Mouse (Mus musculus) kidney, postnatal 10 days (tissue): ENCODE results near the gene Gm10447.

Experiments
- DNase-seq: peaks from one replicate; pipeline ENCODE4 v3.0.0; 2021; ENCODE audit warnings: mixed read lengths

The Gm10447 gene

DNA sequence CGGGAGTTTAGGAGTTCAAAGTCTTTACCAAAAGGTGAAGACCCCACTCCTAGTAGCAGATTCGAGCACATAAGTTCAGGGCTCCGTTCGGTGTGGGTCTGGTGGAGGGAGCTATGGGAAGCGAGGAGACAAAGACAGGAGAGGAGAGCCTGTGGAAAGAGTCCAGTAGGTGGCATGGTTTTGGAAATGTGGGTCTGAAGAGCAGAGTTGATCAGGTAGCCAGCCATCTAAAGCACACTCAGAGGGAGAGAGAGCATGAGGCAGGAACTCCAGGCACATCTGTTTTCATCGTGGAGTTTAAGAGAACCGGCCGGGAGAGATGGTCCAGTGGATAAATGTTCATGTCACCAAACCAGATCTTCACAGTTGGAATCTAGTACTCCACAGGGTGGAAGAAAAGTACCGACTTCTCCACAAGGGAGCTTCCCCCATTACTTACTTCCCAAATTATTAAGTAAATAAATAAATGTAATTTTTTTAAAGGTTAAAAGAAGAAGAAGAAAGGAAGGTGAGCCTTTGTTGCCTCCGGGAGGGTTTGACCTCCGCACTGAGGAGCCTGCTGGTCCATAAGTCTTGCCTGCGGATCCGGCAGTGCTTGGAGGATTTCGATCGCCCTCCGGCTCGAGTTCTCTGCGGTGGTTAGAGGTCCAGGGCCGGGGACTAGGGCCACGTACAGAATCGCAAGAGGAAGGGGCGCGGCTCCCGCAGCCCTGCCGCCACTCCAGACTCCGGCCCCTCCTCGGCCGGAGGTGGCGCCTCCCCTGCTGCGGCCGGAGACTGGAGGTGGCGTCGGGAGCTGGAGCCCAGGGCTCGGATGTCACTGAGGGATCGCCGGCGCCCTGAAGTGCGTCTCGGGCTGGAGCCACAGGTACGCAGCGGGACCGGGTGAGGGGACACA, at the start of gene Gm10447, which contains the start of gene Shroom1:
Gm10447 (minus strand) TSS at position 637 of the 898 bp plus-strand sequence.
Shroom1 (plus strand) TSS at position 732 of the 898 bp plus-strand sequence.
- peak; percentile 77 for DNase-seq

DNA sequence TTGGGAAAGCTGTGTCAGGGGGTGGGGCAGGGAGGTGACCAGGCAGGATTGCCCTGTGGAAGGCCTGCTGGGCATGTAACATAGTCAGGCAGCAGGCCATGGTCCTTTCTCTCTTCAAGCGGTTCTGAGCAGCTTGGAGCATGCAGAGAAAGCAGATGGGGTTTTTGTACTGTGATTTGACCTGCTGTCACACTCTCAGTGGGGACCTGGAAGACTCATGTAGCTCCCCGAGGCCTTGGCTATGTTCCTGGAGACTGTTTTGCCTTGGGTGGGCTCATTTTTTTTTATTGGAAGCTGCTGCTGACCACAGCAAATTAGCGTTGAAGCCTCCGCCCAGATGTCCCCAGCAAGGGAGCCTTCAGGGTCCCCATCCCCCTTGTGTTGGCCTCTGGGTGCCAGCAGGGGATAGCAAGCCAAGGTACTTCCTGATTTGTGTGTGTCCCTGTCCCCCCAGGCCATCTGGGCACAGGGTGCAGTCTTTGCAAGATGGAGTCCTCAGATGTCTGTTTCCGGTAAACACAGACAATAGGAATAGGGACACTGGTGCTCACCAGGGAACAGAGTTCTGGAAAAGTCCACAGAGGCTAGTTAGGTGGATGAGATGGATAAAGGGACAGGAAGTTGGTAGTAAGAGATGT, 48.2 kb upstream of the Gm10447 start:
- DNase-seq: no peak

DNA sequence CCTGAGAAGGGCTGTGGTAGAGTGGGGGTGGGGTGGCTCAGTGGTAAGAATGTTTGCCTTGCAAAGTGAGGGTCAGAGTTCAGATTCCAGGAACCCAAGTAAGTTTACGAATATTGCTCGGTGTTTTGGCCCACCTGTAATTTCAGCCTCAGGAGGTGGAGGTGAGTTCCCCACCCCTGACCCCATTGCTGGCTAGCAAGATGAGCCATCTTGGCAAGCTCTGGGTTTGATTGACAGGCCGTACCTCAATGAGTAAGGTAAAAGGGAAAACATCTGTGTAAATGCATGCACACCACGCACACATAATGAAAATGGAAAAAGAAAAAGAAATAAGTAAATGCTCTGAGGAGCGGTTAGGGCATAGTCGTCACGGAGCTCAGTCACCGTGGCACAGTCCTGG, 47.5 kb upstream of the Gm10447 start:
- DNase-seq: no peak

DNA sequence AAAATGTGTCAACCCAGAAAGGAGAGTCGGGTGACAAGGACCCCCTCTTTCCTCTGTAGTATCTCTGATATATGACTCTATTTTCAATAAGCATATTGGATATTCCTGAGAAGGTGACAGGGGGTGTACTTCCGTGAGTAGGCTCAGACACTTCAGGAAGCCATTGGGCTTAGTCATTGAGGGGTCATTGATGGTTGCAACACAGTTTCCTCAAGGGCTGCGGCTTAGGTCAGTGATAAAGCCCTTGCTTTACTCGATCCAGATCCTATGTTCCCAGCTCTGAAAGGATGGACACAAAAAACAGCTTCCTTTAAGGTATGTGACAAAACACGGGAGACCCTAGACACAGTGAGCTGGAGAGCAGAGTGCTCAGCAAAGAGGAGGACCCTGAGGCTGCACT, 46.8 kb upstream of the Gm10447 start:
- no peak for DNase-seq

DNA sequence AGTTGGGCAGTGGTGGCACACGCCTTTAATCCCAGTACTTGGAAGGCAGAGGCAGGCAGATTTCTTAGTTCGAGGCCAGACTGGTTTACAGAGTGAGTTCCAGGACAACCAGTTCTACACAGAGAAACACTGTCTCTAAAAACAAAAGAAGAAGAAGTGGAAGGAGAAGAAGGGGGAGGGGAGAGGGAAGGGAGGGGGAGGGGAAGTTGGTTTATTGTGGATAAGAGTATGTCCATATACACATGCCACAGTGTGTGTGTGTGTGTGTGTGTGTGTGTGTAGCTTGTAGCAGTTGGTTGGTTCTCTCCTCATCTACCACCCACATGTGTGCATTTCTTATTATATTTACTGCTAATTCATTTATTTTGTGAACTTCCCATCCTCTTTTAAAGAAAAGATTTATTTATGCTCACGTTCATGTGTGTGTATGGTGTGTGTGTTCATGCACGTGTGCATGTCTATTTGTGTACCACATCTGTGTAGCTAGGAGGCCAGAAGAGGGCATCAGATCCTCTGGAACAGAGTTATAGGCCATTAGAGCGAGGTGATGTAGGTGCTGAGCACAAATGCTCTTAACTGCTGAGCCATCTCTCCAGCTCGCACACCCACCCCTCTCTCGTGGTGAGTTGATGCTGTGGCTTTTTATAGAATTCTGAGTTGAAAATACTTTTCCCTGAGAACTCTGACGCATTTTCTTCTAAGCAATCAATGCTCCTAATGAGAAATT, 45.3 kb upstream of the Gm10447 start:
- DNase-seq: no peak

DNA sequence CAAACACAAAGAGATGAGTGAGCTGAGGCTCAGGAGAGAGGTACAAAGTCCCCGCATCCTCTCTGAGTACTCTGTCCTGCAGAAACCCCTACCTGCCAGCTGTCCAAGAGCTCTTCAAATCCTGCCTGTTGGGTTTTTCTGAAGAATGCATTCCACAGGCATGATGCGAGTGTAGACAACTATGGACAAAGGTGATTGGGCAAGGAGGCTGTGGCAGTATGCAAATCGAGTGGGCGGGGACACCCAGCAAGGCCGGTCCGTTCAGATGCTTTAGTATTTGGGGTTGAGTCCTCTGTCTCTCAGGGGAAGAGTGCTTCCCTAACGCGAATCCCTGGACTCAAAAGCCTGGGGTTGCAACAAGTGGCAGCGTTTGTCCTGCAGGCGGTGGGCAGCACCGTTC, 43.7 kb upstream of the Gm10447 start:
- DNase-seq: peak; percentile 47

DNA sequence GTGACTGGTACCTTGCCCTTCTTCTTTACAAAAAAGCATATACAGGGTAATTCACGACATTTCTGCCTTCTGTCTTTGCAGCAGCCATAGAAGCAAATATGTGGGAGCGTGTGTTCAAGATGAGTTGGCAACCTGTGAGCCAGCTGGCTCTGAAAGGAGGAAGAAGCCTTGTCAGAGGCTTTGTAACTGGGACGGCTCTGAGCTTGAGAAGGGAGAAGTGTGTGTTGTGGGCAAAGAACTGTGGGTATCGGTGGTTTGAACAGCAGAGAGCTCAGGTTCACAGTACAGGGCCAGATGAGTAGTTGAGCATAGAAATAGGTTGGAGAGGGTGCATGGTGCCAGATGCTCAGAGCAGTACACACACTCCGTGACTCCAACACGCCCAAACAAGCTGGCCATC, 40.0 kb upstream of the Gm10447 start:
- no peak for DNase-seq

DNA sequence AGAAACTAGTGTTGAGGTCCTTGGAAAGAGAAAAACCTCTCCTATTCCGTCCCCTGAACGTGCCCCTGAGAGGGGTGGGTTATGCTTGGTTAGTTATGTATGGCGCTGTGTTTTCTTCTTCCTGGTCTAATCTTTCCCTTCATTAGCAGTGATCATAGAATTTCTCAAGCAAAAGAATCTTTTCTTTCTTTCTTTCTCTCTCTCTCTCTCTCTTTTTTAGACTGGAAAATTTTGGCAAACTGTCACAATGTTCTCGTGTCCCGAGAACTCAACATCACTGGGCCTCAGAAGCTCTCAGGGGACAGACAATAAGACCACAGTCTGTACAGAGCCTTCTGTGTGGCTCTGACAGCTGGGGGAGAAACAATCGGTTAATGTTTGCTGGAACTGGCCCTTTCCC, 38.5 kb upstream of the Gm10447 start:
- no peak for DNase-seq

DNA sequence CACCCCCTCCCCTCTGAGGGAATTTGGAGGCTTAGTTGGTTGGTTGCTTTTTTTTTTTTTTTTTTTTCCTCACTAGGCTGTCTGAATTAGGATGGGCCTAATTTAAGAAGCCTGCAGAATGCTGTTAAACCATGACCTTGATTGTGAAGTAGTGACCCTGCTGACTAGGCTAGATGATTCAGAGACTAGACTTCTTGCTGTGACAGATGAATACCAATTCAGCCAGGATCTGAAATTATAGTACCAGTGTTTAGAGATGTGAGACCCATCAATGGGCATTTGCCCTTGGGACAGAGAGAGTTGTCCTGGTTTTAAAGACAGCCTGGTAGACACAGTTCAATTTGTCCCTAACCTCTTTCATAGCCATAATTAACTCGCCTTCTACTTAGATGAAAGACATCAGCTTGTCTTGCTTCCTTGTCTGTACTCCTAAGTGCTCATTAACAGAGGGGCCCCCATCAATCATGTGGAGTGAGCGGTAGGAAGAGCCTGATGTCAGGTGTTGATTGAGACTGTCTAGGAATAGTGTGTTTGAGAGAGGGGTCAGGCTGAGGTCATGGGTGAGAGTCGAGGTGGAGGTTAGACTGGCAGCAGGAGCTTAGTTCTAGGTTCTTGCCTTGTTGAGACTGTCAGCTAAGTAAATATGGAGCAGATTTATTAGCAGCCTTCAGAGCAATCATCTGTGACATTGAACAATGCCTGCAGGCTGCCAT, 36.5 kb upstream of the Gm10447 start:
- no peak for DNase-seq

DNA sequence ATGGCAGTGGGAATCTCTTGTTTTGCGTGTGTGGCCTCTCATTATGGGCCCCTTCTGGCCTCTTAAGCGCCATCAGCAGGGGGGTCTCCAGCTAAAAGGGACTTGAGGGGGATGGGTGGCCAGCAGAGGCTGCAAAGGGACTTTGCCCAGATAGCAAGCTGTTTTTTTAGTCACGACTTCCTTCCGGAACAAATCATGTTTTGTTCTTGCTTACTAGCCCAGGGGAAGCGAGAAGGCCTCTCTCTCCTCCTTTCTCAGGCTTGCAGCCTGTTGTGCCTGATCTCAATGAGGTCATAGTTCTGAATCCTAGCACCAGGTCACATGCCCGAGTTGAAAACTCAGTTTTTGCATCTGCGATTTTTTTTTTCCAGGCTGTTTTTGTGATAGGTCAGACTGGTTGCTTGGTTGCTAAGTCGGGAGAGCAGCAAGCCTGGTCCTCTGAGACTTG, 35.1 kb upstream of the Gm10447 start:
- no peak for DNase-seq

DNA sequence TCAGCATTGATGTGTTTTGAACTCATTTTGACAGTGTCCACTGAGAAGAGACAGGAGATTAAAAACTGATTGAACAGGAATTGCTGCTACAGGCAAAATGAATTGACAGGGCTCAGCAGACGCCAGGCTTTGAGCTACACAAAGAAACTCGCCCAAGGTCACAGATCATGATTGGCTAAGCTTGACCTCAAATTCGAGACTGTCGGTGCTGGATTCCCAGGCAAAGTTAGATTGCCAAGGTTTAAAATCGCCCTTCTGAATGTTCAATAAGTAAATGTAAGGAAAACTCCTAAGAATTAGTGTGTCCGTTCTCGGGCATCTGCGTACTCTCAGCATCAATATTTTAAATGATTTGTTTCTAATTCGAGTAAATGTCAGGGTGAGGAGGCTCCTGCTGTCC, 32.5 kb upstream of the Gm10447 start:
- no peak for DNase-seq

DNA sequence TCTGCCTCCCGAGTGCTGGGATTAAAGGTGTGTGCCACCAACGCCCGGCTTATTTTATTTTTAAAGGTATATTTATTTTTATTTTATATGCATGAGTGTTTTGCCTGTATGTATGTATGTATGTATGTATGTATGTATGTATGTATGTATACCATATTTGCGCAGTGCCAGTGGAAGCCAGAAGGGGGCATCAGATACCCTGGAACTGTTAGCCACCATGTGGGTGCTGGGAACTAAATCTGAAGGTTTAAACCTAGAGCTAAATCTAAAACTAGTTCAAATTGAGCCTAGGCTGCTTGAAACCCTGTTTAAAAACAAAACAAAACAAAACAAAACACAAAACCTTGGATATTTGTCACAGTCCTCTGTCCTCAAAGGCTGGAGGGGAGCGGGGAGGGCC, 32.1 kb upstream of the Gm10447 start:
- no peak for DNase-seq

DNA sequence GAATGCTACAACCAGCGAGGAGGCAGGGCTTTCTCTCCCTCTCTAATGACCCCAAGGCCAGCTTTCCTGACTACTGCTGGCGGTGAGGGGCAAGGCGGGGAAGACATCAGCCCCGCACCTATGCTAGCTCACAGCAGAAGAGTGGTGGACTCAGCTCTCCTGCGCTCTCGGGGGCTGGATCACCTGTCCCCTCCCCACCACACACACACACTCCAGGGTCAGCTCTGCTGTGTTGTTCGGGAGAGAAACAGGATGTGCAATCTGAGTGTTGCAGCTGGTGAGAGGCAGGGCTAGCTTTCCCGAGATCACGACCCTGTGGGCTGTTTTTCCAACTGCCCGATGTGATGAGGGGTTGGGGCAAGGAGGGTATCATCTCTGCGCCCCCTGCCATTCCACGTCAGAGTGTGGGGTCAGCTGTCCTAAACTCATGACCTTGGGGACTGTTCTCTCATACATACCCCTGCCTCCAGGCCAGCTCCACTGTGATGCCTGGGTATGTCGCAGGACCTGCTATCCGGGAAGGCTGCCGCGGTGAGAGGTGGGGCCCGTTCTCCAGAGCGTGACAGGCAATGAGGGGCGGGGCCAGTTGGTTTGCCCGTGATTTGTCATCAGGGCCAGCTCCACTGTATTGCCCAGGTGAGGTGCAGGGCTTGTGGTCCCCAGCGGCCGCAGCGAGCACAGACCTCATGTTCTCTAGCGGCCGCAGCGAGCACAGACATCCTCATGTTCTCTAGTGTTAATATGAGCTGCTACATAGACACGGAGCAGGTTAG, 30.1 kb upstream of the Gm10447 start:
- DNase-seq: peak; percentile 73

DNA sequence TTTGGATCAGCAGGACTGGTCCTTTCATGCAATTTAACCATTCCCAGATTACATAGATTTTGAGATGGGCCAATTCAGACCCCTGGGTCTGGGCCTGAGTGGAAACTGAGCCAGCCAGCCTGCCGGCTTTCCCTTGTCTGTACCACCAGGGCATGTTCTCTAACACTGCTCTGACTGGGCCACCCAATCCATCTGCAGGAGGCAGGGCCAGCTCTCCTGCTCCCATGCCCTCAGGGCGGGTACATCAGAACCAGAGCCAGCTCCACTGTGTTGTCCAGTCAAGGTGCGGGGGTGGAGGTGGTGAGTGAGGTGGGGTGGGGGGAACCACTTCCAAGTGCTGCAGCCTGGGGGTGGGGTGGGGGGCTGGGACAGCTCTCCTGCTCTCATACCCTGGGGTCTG, 29.4 kb upstream of the Gm10447 start:
- DNase-seq: no peak

DNA sequence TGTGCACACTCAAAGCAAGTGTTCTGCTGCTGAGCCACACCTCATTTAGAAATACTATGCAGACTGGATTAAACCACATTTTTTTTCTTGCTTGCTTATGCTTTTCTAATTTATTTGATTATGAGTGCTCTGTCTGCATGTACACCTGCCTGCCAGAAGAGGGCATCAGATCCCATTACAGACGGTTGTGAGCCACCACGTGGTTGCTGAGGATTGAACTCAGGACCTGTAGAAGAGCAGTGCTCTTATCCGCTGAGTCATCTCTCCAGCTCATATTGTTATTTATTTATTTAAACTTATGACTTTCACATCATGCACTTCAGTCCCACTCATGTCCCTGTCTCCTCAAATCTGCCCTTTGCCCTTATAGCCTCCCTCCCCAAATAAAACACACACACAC, 28.8 kb upstream of the Gm10447 start:
- DNase-seq: no peak

DNA sequence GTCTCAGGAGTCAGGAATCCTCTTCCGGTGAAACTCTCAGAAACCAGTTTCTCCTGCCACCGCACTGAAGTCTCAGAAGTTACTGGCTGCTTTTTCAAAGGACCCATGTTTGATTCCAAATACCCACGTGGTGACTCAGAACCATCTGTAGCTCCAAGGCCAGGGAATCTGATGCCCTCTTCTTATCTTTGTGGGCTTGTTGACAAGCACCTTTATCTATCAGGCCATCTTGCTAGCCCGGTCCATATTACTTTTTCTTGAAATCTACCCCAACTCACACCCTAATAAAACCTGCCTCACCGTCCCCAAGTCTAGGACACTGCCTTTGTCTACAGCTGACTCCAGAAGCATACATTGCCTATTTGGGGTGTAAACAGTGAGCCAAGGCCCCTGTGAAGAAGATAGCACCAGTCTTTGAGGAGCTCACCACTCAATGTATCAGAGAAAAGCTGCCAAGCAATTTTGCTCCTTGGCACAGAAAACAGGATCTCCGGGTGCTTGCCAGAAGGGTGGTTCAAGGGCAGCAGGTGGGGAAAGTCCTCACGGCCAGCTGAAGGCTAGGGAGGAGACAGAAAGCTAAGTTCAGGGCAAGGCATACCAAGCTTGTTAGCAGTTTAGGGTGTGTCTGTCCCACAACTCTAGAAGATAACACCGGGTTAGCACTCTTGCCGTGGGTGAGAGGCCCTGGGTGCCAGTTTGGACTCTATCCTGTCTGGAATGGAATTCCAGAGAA, 26.4 kb upstream of the Gm10447 start:
- no peak for DNase-seq

DNA sequence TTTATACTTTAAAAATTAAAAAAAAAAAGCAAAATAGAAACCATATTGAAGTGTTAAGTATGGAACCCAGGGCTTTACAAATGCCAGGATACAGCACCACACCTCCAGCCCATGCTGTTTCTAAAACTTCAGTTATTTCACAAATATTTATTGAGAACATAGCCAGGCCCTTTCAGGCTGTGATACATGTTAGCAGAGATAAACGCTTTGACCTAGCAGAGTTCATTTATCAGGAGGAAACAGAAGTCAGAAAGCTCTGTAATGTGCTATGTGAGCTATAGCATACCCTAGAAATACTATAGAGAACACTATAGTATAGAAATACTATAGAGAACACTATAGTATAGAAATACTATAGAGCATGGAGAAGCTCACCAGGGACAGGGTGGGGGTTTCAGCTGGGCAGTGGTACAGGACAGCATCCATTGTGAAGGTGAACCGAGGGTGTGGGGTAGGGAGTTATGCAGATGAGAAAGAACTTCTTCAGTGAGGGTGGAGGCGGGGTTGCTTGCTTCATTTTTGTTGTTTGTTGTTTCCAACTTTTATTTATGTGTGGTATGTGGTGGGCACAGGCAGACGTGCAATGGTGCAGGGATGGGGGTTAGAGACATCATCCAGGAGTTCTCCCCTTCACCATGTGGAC, 24.3 kb upstream of the Gm10447 start:
- no peak for DNase-seq

DNA sequence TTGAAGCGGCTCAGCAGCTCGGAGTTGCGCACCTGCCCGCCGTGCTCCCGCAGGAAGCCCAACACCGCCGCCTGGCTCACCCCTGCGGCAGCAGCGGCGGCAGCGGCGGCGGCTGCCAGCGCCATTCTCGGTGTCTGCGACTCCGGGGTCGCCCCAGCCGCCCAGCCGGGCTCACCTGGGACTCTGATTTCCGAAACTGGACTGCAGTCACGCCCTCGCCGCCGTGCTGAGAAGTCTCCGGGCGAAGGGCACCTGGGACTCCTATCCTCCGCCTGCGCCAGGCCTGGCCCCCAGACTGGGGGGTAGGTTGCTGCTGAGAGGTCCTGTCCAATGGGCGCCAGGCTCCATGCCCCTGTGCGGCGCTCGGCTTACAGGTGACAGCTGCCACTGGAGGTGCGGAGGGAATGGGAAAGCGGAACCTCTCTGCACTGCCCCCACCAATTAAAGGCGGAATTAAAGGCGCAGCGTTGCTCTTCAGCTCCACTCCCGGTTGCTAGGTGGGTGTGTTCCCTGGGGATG, 22.9 kb upstream of the Gm10447 start, which contains the start of the genes Gm9945 and Sowaha:
Gm9945 (plus strand) TSS at position 384 of the 519 bp plus-strand sequence.
Sowaha (minus strand) TSS at position 492 of the 519 bp plus-strand sequence.
- DNase-seq: peak; percentile 60

DNA sequence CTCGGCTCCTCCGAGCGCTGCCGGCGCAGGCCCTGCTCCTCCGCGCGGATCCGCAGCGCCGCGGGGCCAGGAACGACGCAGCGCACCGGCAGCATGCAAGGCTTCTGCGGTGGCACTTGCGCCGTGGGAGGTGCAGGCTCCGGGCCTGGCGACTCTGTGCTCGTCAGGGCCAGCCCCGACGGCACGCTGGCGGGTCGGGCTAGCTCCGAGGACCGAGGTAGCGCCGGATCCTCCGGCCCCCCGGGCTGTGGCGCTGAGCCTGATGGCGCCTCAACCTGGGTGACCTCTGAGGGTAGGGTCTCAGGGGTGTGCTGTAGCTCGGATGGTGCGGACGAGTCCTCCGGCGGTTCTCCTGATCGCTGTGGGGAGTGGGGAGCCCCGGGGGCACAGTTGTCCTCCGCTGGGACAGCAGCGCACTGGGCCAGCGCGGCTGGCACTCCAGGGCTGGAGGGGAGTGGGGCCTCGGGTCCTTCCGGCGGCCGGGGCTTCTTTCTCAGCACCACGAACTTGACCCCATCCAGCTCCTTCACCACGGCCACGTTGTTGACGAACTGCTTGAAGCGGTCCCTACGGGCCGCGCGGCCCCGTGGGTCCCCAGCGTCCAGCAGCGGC, 22.4 kb upstream of the Gm10447 start:
- peak; percentile 27 for DNase-seq
